Mouse (Mus musculus) lung, embryonic 16.5 days (tissue): Measurements from ENCODE around the gene Stum. TPM values are rescaled to one million over a fixed set of nuclear protein-coding genes. Genes with fewer than 3 reads are reported as not detected.
A peak's percentile ranks its signal among the peaks of the same experiment; 100 is the strongest.
"Not testable (repeated sequence)": the region's sequence is repeated elsewhere in the genome, so short reads cannot be mapped to it uniquely, and the experiment has no call there.

Source experiments
- ATAC-seq: fragments of 200-750 bp; cut with Nextera tagmentation; 2 replicates; pipeline ENCODE4 v1.8.0; 2017; ENCODE audit warnings: low read depth, mild to moderate bottlenecking, moderate library complexity
- H3K27ac ChIP-seq: fragments of 300-500 bp; sonication (generic); 2 replicates; pipeline ENCODE4 v1.5.1; 2014; ENCODE audit warnings: mild to moderate bottlenecking, control low read depth, low read length
- H3K27me3 ChIP-seq: fragments of 300-500 bp; sonication (generic); 2 replicates; pipeline ENCODE4 v1.6.1; 2014; ENCODE audit warnings: low read depth, low read length, mixed read lengths; ENCODE audit not compliant: control insufficient read depth, insufficient read depth
- H3K36me3 ChIP-seq: fragments of 300-500 bp; sonication (generic); 2 replicates; pipeline ENCODE4 v1.6.1; 2014; ENCODE audit warnings: low read length; ENCODE audit not compliant: control insufficient read depth, insufficient read depth
- H3K4me1 ChIP-seq: fragments of 300-500 bp; sonication (generic); replicated peaks from 2 replicates; pipeline ENCODE4 v1.6.1; 2014; ENCODE audit warnings: low read length, mixed read lengths; ENCODE audit not compliant: control insufficient read depth, insufficient read depth
- H3K4me2 ChIP-seq: fragments of 300-500 bp; sonication (generic); 2 replicates; pipeline ENCODE4 v1.6.1; 2014; ENCODE audit warnings: low read depth, low read length, control low read depth
- H3K4me3 ChIP-seq: fragments of 300-500 bp; sonication (generic); 2 replicates; pipeline ENCODE4 v1.5.1; 2014; ENCODE audit warnings: mild to moderate bottlenecking, low read length, control low read depth
- H3K9ac ChIP-seq: fragments of 300-500 bp; sonication (generic); 2 replicates; pipeline ENCODE4 v1.6.1; 2014; ENCODE audit warnings: low read length, control low read depth
- H3K9me3 ChIP-seq: fragments of 300-500 bp; sonication (generic); 2 replicates; pipeline ENCODE4 v1.6.1; 2016; ENCODE audit warnings: low read length; ENCODE audit not compliant: control insufficient read depth
- WGBS: fragments of 180-500 bp; shearing (Covaris S2); extraction: QIAGEN DNeasy Blood & Tissue Kit; methylation state at CpG from one replicate; pipeline ENCODE4 v1.1.7; 2014; 5-methylcytosine and 5-hydroxymethylcytosine counted together
- polyA plus RNA-seq: library from polyadenylated mRNA; unstranded; fragments of >200 nt; fragmentation: Nextera tagmentation; extraction: Ambion mirVana; gene quantifications from 2 replicates; pipeline ENCODE4 v1.2.1, GENCODE M21; 2015

The Stum gene
- polyA plus RNA-seq, result 0.08 and 0.33 TPM in 2 replicates

- ATAC-seq, result peak; percentile 76
- peaks cover 37% of the 10 kb centered on the region for H3K27me3 ChIP-seq
- H3K36me3 ChIP-seq, result no peaks in the 10 kb centered on the region
- no peaks in the 10 kb centered on the region for H3K9me3 ChIP-seq
- H3K4me1 ChIP-seq, result 0 out of 2 replicates have a peak, but pooled peaks cover 9% of the 10 kb centered on the region
- H3K4me3 ChIP-seq, result peak within 1 kb of the TSS; percentile 35
- no peak within 1 kb of the TSS; the same call in 1 of the 2 replicates for H3K9ac ChIP-seq
- 4% methylated on average over 38 of the region's 40 CpGs for WGBS
- H3K4me2 ChIP-seq, result peak within 1 kb of the TSS; percentile 64
- no peak within 1 kb of the TSS for H3K27ac ChIP-seq
These were observed at the start of gene Stum for GRCm38 (mm10) chr1:180483399-180484291. TSS of gene Stum (minus strand) at chr1:180483504.

GRCm38 (mm10) chr1:180532671-180533070 is 49.4 kb upstream of the Stum start:
- H3K27ac ChIP-seq, result no peak overlapping the region
- H3K9ac ChIP-seq, result no peak overlapping the region
- no peaks in the 10 kb centered on the region for H3K36me3 ChIP-seq
- H3K9me3 ChIP-seq, result peaks cover 5% of the 10 kb centered on the region; the same call in 1 of the 2 replicates
- 95% methylated on average over 11 of the region's 11 CpGs for WGBS
- H3K4me2 ChIP-seq, result no peak overlapping the region
- no peaks in the 10 kb centered on the region for H3K4me1 ChIP-seq
- H3K4me3 ChIP-seq, result no peak overlapping the region
- ATAC-seq, result no peak
- H3K27me3 ChIP-seq, result no peaks in the 10 kb centered on the region

GRCm38 (mm10) chr1:180530457-180531263 is 47.4 kb upstream of the Stum start:
- no peak for ATAC-seq
- Histone ChIP-seq H3K36me3 (no peaks in the 10 kb centered on the region), H3K4me2 (no peak overlapping the region), H3K27ac (no peak overlapping the region), H3K4me1 (no peaks in the 10 kb centered on the region), H3K4me3 (no peak overlapping the region), H3K9me3 (peaks cover 5% of the 10 kb centered on the region; the same call in 1 of the 2 replicates), H3K27me3 (no peaks in the 10 kb centered on the region), H3K9ac (no peak overlapping the region)
- 59% methylated on average over 8 of the region's 8 CpGs for WGBS

- Histone ChIP-seq H3K9me3 (peaks cover 5% of the 10 kb centered on the region; the same call in 1 of the 2 replicates), H3K4me3 (no peak overlapping the region), H3K9ac (no peak overlapping the region), H3K4me2 (no peak overlapping the region), H3K27me3 (no peaks in the 10 kb centered on the region), H3K4me1 (no peaks in the 10 kb centered on the region), H3K36me3 (no peaks in the 10 kb centered on the region), H3K27ac (no peak overlapping the region)
- 90% methylated on average over 7 of the region's 7 CpGs for WGBS
- no peak for ATAC-seq
These were observed 46.5 kb upstream of the Stum start for GRCm38 (mm10) chr1:180529847-180530246.

GRCm38 (mm10) chr1:180525301-180525700 is 42.0 kb upstream of the Stum start:
- H3K27ac ChIP-seq, result no peak overlapping the region
- H3K4me1 ChIP-seq, result no peaks in the 10 kb centered on the region
- H3K4me3 ChIP-seq, result no peak overlapping the region
- H3K36me3 ChIP-seq, result no peaks in the 10 kb centered on the region
- H3K9ac ChIP-seq, result no peak overlapping the region
- H3K4me2 ChIP-seq, result no peak overlapping the region
- ATAC-seq, result no peak
- no peaks in the 10 kb centered on the region for H3K9me3 ChIP-seq
- WGBS, result 76% methylated on average over 1 of the region's 1 CpGs
- no peaks in the 10 kb centered on the region for H3K27me3 ChIP-seq

- no peaks in the 10 kb centered on the region for H3K4me1 ChIP-seq
- no peak overlapping the region for H3K9ac ChIP-seq
- 67% methylated on average over 2 of the region's 2 CpGs for WGBS
- H3K4me3 ChIP-seq, result no peak overlapping the region
- no peak for ATAC-seq
- H3K4me2 ChIP-seq, result no peak overlapping the region
- H3K27me3 ChIP-seq, result no peaks in the 10 kb centered on the region
- no peaks in the 10 kb centered on the region for H3K9me3 ChIP-seq
- H3K36me3 ChIP-seq, result no peaks in the 10 kb centered on the region
- no peak overlapping the region for H3K27ac ChIP-seq
These were observed 40.0 kb upstream of the Stum start for GRCm38 (mm10) chr1:180523320-180523719.

GRCm38 (mm10) chr1:180520190-180520589 is 36.9 kb upstream of the Stum start:
- H3K27ac ChIP-seq, result no peak overlapping the region
- no peak for ATAC-seq
- no peak overlapping the region for H3K4me2 ChIP-seq
- H3K36me3 ChIP-seq, result no peaks in the 10 kb centered on the region
- 43% methylated on average over 7 of the region's 7 CpGs for WGBS
- no peaks in the 10 kb centered on the region for H3K27me3 ChIP-seq
- H3K4me3 ChIP-seq, result no peak overlapping the region
- H3K4me1 ChIP-seq, result no peaks in the 10 kb centered on the region
- H3K9me3 ChIP-seq, result no peaks in the 10 kb centered on the region
- H3K9ac ChIP-seq, result no peak overlapping the region

GRCm38 (mm10) chr1:180519520-180519919 is 36.2 kb upstream of the Stum start:
- Histone ChIP-seq H3K4me1 (no peaks in the 10 kb centered on the region), H3K27me3 (no peaks in the 10 kb centered on the region), H3K4me3 (no peak overlapping the region), H3K9ac (no peak overlapping the region), H3K36me3 (no peaks in the 10 kb centered on the region), H3K9me3 (no peaks in the 10 kb centered on the region), H3K27ac (no peak overlapping the region), H3K4me2 (no peak overlapping the region)
- WGBS, result 84% methylated on average over 8 of the region's 8 CpGs
- ATAC-seq, result no peak

GRCm38 (mm10) chr1:180518899-180519298 is 35.6 kb upstream of the Stum start:
- 94% methylated on average over 7 of the region's 7 CpGs for WGBS
- H3K36me3 ChIP-seq, ATAC-seq, H3K27ac ChIP-seq, H3K9me3 ChIP-seq, H3K9ac ChIP-seq, H3K4me1 ChIP-seq, H3K4me3 ChIP-seq, H3K4me2 ChIP-seq, H3K27me3 ChIP-seq: not testable (repeated sequence)
